Mouse (Mus musculus) E14TG2a.4 (cell line): ENCODE data around the gene Mybpc3.

ENCODE experiments used
- CTCF ChIP-seq: conservative IDR thresholded peaks from 2 replicates; pipeline ENCODE4 v1.5.1; 2014; ENCODE audit warnings: low read length
- NANOG ChIP-seq: IDR thresholded peaks from 2 replicates; pipeline ENCODE4 v1.6.1; 2014; ENCODE audit warnings: borderline replicate concordance, low read length, mixed read lengths

DNA sequence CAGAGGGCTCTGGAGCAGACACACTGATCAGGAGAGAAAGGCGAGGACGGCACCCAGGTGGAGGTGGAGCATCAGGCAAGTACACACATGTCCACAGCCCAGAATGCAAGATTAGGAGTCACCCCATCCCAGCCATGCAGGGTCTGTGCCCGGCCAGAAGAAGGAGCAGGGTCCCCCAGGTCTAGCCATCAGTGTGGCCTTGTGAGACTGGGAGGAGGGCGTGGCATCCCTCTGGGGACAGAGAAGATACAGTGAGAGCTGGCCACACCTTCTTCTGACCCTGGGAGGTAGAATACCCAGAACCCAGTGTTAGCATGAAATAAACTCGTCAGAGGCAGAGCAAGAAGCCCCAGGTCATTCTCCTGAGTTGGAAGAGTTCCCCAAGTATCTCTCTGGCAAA is 21.4 kb downstream of the Mybpc3 start:
- TF ChIP-seq CTCF (no peak), NANOG (no peak)
